Mouse (Mus musculus): ENCODE measurements around the gene Tmem200a. TPM values are rescaled to one million over a fixed set of nuclear protein-coding genes. Genes with fewer than 3 reads are reported as not detected.

Gene Tmem200a
- polyA plus RNA-seq, 1 experiment from 2014 or later: 13.5 TPM

GRCm38 (mm10) chr10:26076949-26077348 is 1.9 kb downstream of the Tmem200a start:
- H3K9me3 ChIP-seq (ENCODE audit: control insufficient read depth, low read length): no peaks in the 10 kb centered on the region
- peaks cover 8% of the 10 kb centered on the region; the same call in 1 of the 2 replicates for H3K27me3 ChIP-seq (replicated peaks; ENCODE audit: control insufficient read depth, insufficient read depth, low read length)
- H3K4me3 ChIP-seq (ENCODE audit: low read depth, low read length): peak overlapping the region; percentile 63
- no peak for DNase-seq (ENCODE audit: low spot score)
- peak overlapping the region; percentile 90 for H3K4me2 ChIP-seq (ENCODE audit: low read depth, low read length)
- H3K9ac ChIP-seq (ENCODE audit: low read depth, low read length): no peak overlapping the region
- H3K4me1 ChIP-seq (ENCODE audit: control insufficient read depth, insufficient read depth, low read length): no peaks in the 10 kb centered on the region
- H3K27ac ChIP-seq (replicated peaks; ENCODE audit: low read depth, low read length): no peak overlapping the region
- no peak for ATAC-seq (ENCODE audit: low read depth)
- no peaks in the 10 kb centered on the region for H3K36me3 ChIP-seq (ENCODE audit: control insufficient read depth, insufficient read depth, low read length)
- WGBS: 72% methylated on average over 9 of the region's 9 CpGs

GRCm38 (mm10) chr10:26071986-26072385 is 6.9 kb downstream of the Tmem200a start:
- no peak overlapping the region for H3K4me2 ChIP-seq (ENCODE audit: low read depth, low read length)
- DNase-seq (ENCODE audit: low spot score) (no peak), ATAC-seq (ENCODE audit: low read depth) (no peak)
- H3K9me3 ChIP-seq (ENCODE audit: control insufficient read depth, low read length): no peaks in the 10 kb centered on the region
- H3K4me1 ChIP-seq (ENCODE audit: control insufficient read depth, insufficient read depth, low read length): no peaks in the 10 kb centered on the region
- no peak overlapping the region for H3K27ac ChIP-seq (replicated peaks; ENCODE audit: low read depth, low read length)
- H3K36me3 ChIP-seq (ENCODE audit: control insufficient read depth, insufficient read depth, low read length): peaks cover 4% of the 10 kb centered on the region; the same call in 1 of the 2 replicates
- H3K9ac ChIP-seq (ENCODE audit: low read depth, low read length): no peak overlapping the region
- H3K27me3 ChIP-seq (replicated peaks; ENCODE audit: control insufficient read depth, insufficient read depth, low read length): 0 out of 2 replicates have a peak, but pooled peaks cover 1% of the 10 kb centered on the region
- 79% methylated on average over 5 of the region's 5 CpGs for WGBS
- no peak overlapping the region for H3K4me3 ChIP-seq (ENCODE audit: low read depth, low read length)

- Histone ChIP-seq H3K4me3 (ENCODE audit: low read depth, low read length) (no peak overlapping the region), H3K27me3 (replicated peaks; ENCODE audit: control insufficient read depth, insufficient read depth, low read length) (no peaks in the 10 kb centered on the region), H3K4me1 (ENCODE audit: control insufficient read depth, insufficient read depth, low read length) (no peaks in the 10 kb centered on the region), H3K4me2 (ENCODE audit: low read depth, low read length) (no peak overlapping the region), H3K9ac (ENCODE audit: low read depth, low read length) (no peak overlapping the region), H3K36me3 (ENCODE audit: control insufficient read depth, insufficient read depth, low read length) (peaks cover 5% of the 10 kb centered on the region; the same call in 1 of the 2 replicates), H3K9me3 (ENCODE audit: control insufficient read depth, low read length) (no peaks in the 10 kb centered on the region), H3K27ac (replicated peaks; ENCODE audit: low read depth, low read length) (no peak overlapping the region)
- WGBS: 91% methylated on average over 4 of the region's 4 CpGs
- ATAC-seq (ENCODE audit: low read depth): no peak
- no peak for DNase-seq (ENCODE audit: low spot score)
Observed at GRCm38 (mm10) chr10:26063071-26063470, 15.8 kb downstream of the Tmem200a start.

GRCm38 (mm10) chr10:26059662-26060307 is 19.1 kb downstream of the Tmem200a start:
- ATAC-seq (ENCODE audit: low read depth): no peak
- Histone ChIP-seq H3K27me3 (replicated peaks; ENCODE audit: control insufficient read depth, insufficient read depth, low read length) (no peaks in the 10 kb centered on the region), H3K4me1 (ENCODE audit: control insufficient read depth, insufficient read depth, low read length) (no peaks in the 10 kb centered on the region), H3K9ac (ENCODE audit: low read depth, low read length) (no peak overlapping the region), H3K4me3 (ENCODE audit: low read depth, low read length) (no peak overlapping the region), H3K36me3 (ENCODE audit: control insufficient read depth, insufficient read depth, low read length) (0 out of 2 replicates have a peak, but pooled peaks cover 4% of the 10 kb centered on the region), H3K4me2 (ENCODE audit: low read depth, low read length) (no peak overlapping the region), H3K9me3 (ENCODE audit: control insufficient read depth, low read length) (no peaks in the 10 kb centered on the region), H3K27ac (replicated peaks; ENCODE audit: low read depth, low read length) (no peak overlapping the region)
- no peak for DNase-seq (ENCODE audit: low spot score)
- 78% methylated on average over 3 of the region's 3 CpGs for WGBS

GRCm38 (mm10) chr10:26051177-26051576 is 27.7 kb downstream of the Tmem200a start:
- H3K36me3 ChIP-seq (ENCODE audit: control insufficient read depth, insufficient read depth, low read length): no peaks in the 10 kb centered on the region
- 84% methylated on average over 2 of the region's 2 CpGs for WGBS
- no peak for ATAC-seq (ENCODE audit: low read depth)

GRCm38 (mm10) chr10:26034931-26035330 is 43.9 kb downstream of the Tmem200a start:
- Histone ChIP-seq H3K4me3 (ENCODE audit: low read depth, low read length) (no peak overlapping the region), H3K9me3 (ENCODE audit: control insufficient read depth, low read length) (no peaks in the 10 kb centered on the region), H3K4me1 (ENCODE audit: control insufficient read depth, insufficient read depth, low read length) (no peaks in the 10 kb centered on the region), H3K27me3 (replicated peaks; ENCODE audit: control insufficient read depth, insufficient read depth, low read length) (no peaks in the 10 kb centered on the region), H3K4me2 (ENCODE audit: low read depth, low read length) (no peak overlapping the region), H3K36me3 (ENCODE audit: control insufficient read depth, insufficient read depth, low read length) (no peaks in the 10 kb centered on the region), H3K27ac (replicated peaks; ENCODE audit: low read depth, low read length) (no peak overlapping the region), H3K9ac (ENCODE audit: low read depth, low read length) (no peak overlapping the region)
- ATAC-seq (ENCODE audit: low read depth) (no peak), DNase-seq (ENCODE audit: low spot score) (no peak)
- 77% methylated on average over 5 of the region's 5 CpGs for WGBS

More at GRCm38 (mm10) chr10:26051177-26051576, 27.7 kb downstream of the Tmem200a start:
- no peaks in the 10 kb centered on the region for H3K4me1 ChIP-seq (ENCODE audit: control insufficient read depth, insufficient read depth, low read length)
- no peak overlapping the region for H3K4me2 ChIP-seq (ENCODE audit: low read depth, low read length)
- H3K27ac ChIP-seq (replicated peaks; ENCODE audit: low read depth, low read length): no peak overlapping the region
- no peak overlapping the region for H3K4me3 ChIP-seq (ENCODE audit: low read depth, low read length)
- no peak overlapping the region for H3K9ac ChIP-seq (ENCODE audit: low read depth, low read length)
- H3K9me3 ChIP-seq (ENCODE audit: control insufficient read depth, low read length): 0 out of 2 replicates have a peak, but pooled peaks cover 5% of the 10 kb centered on the region
- DNase-seq (ENCODE audit: low spot score): no peak
- H3K27me3 ChIP-seq (replicated peaks; ENCODE audit: control insufficient read depth, insufficient read depth, low read length): no peaks in the 10 kb centered on the region

- H3K36me3 ChIP-seq (ENCODE audit: control insufficient read depth, insufficient read depth, low read length): no peaks in the 10 kb centered on the region
- H3K4me1 ChIP-seq (ENCODE audit: control insufficient read depth, insufficient read depth, low read length): no peaks in the 10 kb centered on the region
- no peak for DNase-seq (ENCODE audit: low spot score)
- H3K9ac ChIP-seq (ENCODE audit: low read depth, low read length): no peak overlapping the region
- no peak for ATAC-seq (ENCODE audit: low read depth)
- H3K27ac ChIP-seq (replicated peaks; ENCODE audit: low read depth, low read length): no peak overlapping the region
- H3K4me2 ChIP-seq (ENCODE audit: low read depth, low read length): no peak overlapping the region
- H3K27me3 ChIP-seq (replicated peaks; ENCODE audit: control insufficient read depth, insufficient read depth, low read length): no peaks in the 10 kb centered on the region
- WGBS: 73% methylated on average over 3 of the region's 3 CpGs
- no peak overlapping the region for H3K4me3 ChIP-seq (ENCODE audit: low read depth, low read length)
- no peaks in the 10 kb centered on the region for H3K9me3 ChIP-seq (ENCODE audit: control insufficient read depth, low read length)
Observed at GRCm38 (mm10) chr10:26018740-26019139, 60.1 kb downstream of the Tmem200a start.

GRCm38 (mm10) chr10:26014298-26014697 is 64.6 kb downstream of the Tmem200a start:
- DNase-seq (ENCODE audit: low spot score) (no peak), ATAC-seq (ENCODE audit: low read depth) (no peak)
- 43% methylated on average over 1 of the region's 1 CpGs for WGBS
- Histone ChIP-seq H3K27me3 (replicated peaks; ENCODE audit: control insufficient read depth, insufficient read depth, low read length) (no peaks in the 10 kb centered on the region), H3K4me3 (ENCODE audit: low read depth, low read length) (no peak overlapping the region), H3K27ac (replicated peaks; ENCODE audit: low read depth, low read length) (no peak overlapping the region), H3K9me3 (ENCODE audit: control insufficient read depth, low read length) (no peaks in the 10 kb centered on the region), H3K36me3 (ENCODE audit: control insufficient read depth, insufficient read depth, low read length) (no peaks in the 10 kb centered on the region), H3K4me1 (ENCODE audit: control insufficient read depth, insufficient read depth, low read length) (no peaks in the 10 kb centered on the region), H3K9ac (ENCODE audit: low read depth, low read length) (no peak overlapping the region), H3K4me2 (ENCODE audit: low read depth, low read length) (no peak overlapping the region)

- no peaks in the 10 kb centered on the region for H3K36me3 ChIP-seq (ENCODE audit: control insufficient read depth, insufficient read depth, low read length)
- H3K27ac ChIP-seq (replicated peaks; ENCODE audit: low read depth, low read length): no peak overlapping the region
- DNase-seq (ENCODE audit: low spot score): peak; percentile 78
Observed at GRCm38 (mm10) chr10:26008948-26009347, 69.9 kb downstream of the Tmem200a start.

More at GRCm38 (mm10) chr10:26008948-26009347, 69.9 kb downstream of the Tmem200a start:
- H3K4me2 ChIP-seq (ENCODE audit: low read depth, low read length): no peak overlapping the region
- no peaks in the 10 kb centered on the region for H3K4me1 ChIP-seq (ENCODE audit: control insufficient read depth, insufficient read depth, low read length)
- no peak for ATAC-seq (ENCODE audit: low read depth)
- 36% methylated on average over 5 of the region's 5 CpGs for WGBS
- H3K27me3 ChIP-seq (replicated peaks; ENCODE audit: control insufficient read depth, insufficient read depth, low read length): no peaks in the 10 kb centered on the region
- no peak overlapping the region for H3K4me3 ChIP-seq (ENCODE audit: low read depth, low read length)
- H3K9me3 ChIP-seq (ENCODE audit: control insufficient read depth, low read length): no peaks in the 10 kb centered on the region
- no peak overlapping the region for H3K9ac ChIP-seq (ENCODE audit: low read depth, low read length)

All from embryonic facial prominence, embryonic 14.5 days (tissue).